Mouse (Mus musculus) R1 (cell line): ENCODE measurements at regions not wholly inside any gene's neighbourhood (a gene's known extent, or its start where the extent isn't known, plus 50 kb on each side); places are given as distances from the start of the nearest gene placed in this dataset.

Experiments
- DNase-seq: peaks from one replicate; pipeline ENCODE4 v3.0.0-alpha.2; 2018; ENCODE audit warnings: low read depth, low spot score

- DNase-seq: peak; percentile 6
Observed at GRCm38 (mm10) chr17:53343842-53344241, 119.3 kb downstream of the Efhb start.

GRCm38 (mm10) chr17:53323016-53323415 lies 140.1 kb downstream of the Efhb start:
- no peak for DNase-seq
